Mouse (Mus musculus): ENCODE results near the gene Stk11ip. TPM values are rescaled to one million over a fixed set of nuclear protein-coding genes. Genes with fewer than 3 reads are reported as not detected.

Gene Stk11ip
- polyA plus RNA-seq, 1 experiment from 2014 or later: 20.4 TPM

DNA sequence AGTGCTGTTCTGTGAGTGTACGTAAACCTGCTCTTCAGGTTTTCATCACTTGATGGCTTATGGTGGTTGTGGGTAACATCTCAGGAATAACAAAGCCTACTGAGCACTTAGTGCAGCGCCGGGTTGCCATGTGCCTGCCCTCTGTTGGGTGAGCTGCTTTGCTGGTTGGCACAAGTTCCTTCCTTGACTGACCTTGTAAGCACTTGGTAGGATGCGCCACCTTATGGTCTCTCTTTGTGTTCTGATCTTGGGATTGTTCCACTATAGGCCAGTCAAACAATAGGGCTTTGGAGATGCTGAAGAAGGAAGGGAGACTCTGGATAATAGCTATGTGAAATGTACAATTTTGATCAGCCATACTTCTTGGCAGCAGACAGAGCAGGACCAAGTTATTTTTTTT, 9.2 kb downstream of the Stk11ip start:
- Histone ChIP-seq H3K9me3 (ENCODE audit: control insufficient read depth, low read length) (no peaks in the 10 kb centered on the region), H3K27ac (ENCODE audit: low read depth, low read length) (no peak overlapping the region), H3K36me3 (ENCODE audit: control insufficient read depth, insufficient read depth, low read length) (peaks cover 26% of the 10 kb centered on the region), H3K4me3 (ENCODE audit: low read length) (no peak overlapping the region), H3K27me3 (replicated peaks; ENCODE audit: control insufficient read depth, insufficient read depth, low read length) (no peaks in the 10 kb centered on the region), H3K4me2 (ENCODE audit: low read length) (no peak overlapping the region), H3K9ac (ENCODE audit: low read depth, low read length) (no peak overlapping the region), H3K4me1 (ENCODE audit: control insufficient read depth, insufficient read depth, low read depth, low read length) (no peaks in the 10 kb centered on the region)
- WGBS: 71% methylated on average over 4 of the region's 4 CpGs
- no peak for ATAC-seq

GRCm38 (mm10) chr1:75532280-75533172, 11.2 kb downstream of the Stk11ip start:
- Histone ChIP-seq H3K36me3 (ENCODE audit: control insufficient read depth, insufficient read depth, low read length) (peaks cover 23% of the 10 kb centered on the region), H3K4me3 (ENCODE audit: low read length) (no peak overlapping the region)
- WGBS: 90% methylated on average over 18 of the region's 19 CpGs

DNA sequence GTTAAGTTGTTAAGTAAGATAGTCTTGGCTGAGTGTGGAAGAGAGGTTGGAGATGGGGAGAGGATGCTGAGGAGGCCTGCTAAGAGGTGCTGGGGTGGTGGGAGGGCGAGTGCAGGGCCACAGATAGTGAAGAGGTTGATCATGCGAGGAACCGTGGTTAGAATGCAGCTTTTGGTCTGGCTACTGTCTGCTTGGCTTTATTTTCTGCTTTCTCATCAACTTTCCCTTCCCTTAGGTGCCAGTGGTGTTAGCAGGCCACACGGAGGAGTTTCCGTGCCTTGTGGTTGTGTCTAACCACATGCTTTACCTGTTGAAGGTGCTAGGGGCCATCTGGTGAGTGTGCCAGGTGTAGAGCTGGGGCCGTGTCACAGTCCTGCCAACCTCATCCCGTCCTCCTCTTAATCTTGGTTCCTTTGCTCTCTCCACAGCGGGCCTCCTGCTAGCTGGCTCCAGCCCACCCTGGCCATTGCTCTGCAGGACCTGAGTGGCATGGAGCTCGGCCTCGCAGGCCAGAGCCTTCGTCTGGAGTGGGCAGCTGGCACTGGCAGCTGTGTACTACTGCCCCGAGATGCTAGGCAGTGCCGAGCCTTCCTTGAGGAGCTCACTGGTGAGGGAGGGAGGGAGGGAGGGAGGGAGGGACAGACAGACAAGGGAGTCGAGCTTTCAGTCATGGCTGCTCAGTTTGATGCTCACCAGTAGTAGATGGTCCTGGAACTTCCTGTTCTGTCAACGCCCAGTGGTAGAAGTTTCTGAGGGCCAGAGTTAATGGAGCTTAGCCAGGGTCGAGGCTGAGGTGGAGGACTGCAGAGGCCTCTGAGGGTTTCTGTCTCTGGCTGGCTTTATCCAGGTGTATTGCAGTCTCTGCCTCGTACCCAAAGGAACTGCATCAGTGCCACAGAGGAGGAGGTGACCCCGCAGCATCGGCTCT, 12.3 kb downstream of the Stk11ip start:
- Histone ChIP-seq H3K4me2 (ENCODE audit: low read length) (no peak overlapping the region), H3K27ac (ENCODE audit: low read depth, low read length) (no peak overlapping the region), H3K27me3 (replicated peaks; ENCODE audit: control insufficient read depth, insufficient read depth, low read length) (no peaks in the 10 kb centered on the region), H3K4me1 (ENCODE audit: control insufficient read depth, insufficient read depth, low read depth, low read length) (no peaks in the 10 kb centered on the region), H3K36me3 (ENCODE audit: control insufficient read depth, insufficient read depth, low read length) (peaks cover 23% of the 10 kb centered on the region), H3K9me3 (ENCODE audit: control insufficient read depth, low read length) (no peaks in the 10 kb centered on the region), H3K4me3 (ENCODE audit: low read length) (no peak overlapping the region), H3K9ac (ENCODE audit: low read depth, low read length) (no peak overlapping the region)
- WGBS: 89% methylated on average over 19 of the region's 19 CpGs
- no peak for ATAC-seq

More at GRCm38 (mm10) chr1:75532280-75533172, 11.2 kb downstream of the Stk11ip start:
- no peak for ATAC-seq
- H3K4me1 ChIP-seq (ENCODE audit: control insufficient read depth, insufficient read depth, low read depth, low read length): no peaks in the 10 kb centered on the region
- no peak overlapping the region for H3K4me2 ChIP-seq (ENCODE audit: low read length)
- H3K9ac ChIP-seq (ENCODE audit: low read depth, low read length): no peak overlapping the region
- no peaks in the 10 kb centered on the region for H3K27me3 ChIP-seq (replicated peaks; ENCODE audit: control insufficient read depth, insufficient read depth, low read length)
- H3K27ac ChIP-seq (ENCODE audit: low read depth, low read length): no peak overlapping the region
- H3K9me3 ChIP-seq (ENCODE audit: control insufficient read depth, low read length): no peaks in the 10 kb centered on the region

GRCm38 (mm10) chr1:75537587-75537986, 16.3 kb downstream of the Stk11ip start:
- Histone ChIP-seq H3K9ac (ENCODE audit: low read depth, low read length) (no peak overlapping the region), H3K4me3 (ENCODE audit: low read length) (no peak overlapping the region), H3K9me3 (ENCODE audit: control insufficient read depth, low read length) (no peaks in the 10 kb centered on the region), H3K36me3 (ENCODE audit: control insufficient read depth, insufficient read depth, low read length) (peaks cover 18% of the 10 kb centered on the region), H3K27ac (ENCODE audit: low read depth, low read length) (no peak overlapping the region), H3K27me3 (replicated peaks; ENCODE audit: control insufficient read depth, insufficient read depth, low read length) (no peaks in the 10 kb centered on the region), H3K4me1 (ENCODE audit: control insufficient read depth, insufficient read depth, low read depth, low read length) (no peaks in the 10 kb centered on the region), H3K4me2 (ENCODE audit: low read length) (no peak overlapping the region)
- WGBS: 83% methylated on average over 2 of the region's 2 CpGs
- ATAC-seq: no peak

GRCm38 (mm10) chr1:75538597-75539190, 17.4 kb downstream of the Stk11ip start:
- no peak overlapping the region for H3K4me2 ChIP-seq (ENCODE audit: low read length)
- WGBS: 83% methylated on average over 9 of the region's 9 CpGs
- no peaks in the 10 kb centered on the region for H3K9me3 ChIP-seq (ENCODE audit: control insufficient read depth, low read length)
- H3K4me1 ChIP-seq (ENCODE audit: control insufficient read depth, insufficient read depth, low read depth, low read length): no peaks in the 10 kb centered on the region
- H3K27me3 ChIP-seq (replicated peaks; ENCODE audit: control insufficient read depth, insufficient read depth, low read length): no peaks in the 10 kb centered on the region
- no peak overlapping the region for H3K4me3 ChIP-seq (ENCODE audit: low read length)
- no peak overlapping the region for H3K27ac ChIP-seq (ENCODE audit: low read depth, low read length)
- peaks cover 13% of the 10 kb centered on the region for H3K36me3 ChIP-seq (ENCODE audit: control insufficient read depth, insufficient read depth, low read length)
- no peak overlapping the region for H3K9ac ChIP-seq (ENCODE audit: low read depth, low read length)
- ATAC-seq: no peak

DNA sequence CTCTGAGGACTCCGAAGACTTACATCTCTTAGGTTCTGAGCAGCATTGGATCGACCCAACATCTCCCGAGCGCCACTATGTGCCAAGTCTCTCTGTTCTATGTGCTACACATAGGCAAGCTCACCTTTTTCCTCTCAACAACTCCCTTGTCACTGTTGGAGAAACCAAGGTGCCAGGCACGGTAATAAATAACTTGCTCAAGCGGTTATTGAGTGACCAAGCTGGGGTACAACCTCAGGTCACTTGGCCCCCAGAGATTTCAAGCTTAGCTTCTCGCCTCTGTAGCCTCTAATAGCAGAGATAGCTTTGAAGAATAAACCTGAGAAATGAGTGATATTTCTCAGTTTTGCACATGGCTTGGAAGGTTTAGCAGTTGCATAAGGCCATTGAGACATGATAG, 20.2 kb downstream of the Stk11ip start:
- H3K36me3 ChIP-seq (ENCODE audit: control insufficient read depth, insufficient read depth, low read length): no peaks in the 10 kb centered on the region
- H3K4me2 ChIP-seq (ENCODE audit: low read length): no peak overlapping the region
- WGBS: 94% methylated on average over 7 of the region's 7 CpGs
- H3K27me3 ChIP-seq (replicated peaks; ENCODE audit: control insufficient read depth, insufficient read depth, low read length): no peaks in the 10 kb centered on the region
- no peaks in the 10 kb centered on the region for H3K9me3 ChIP-seq (ENCODE audit: control insufficient read depth, low read length)
- H3K4me3 ChIP-seq (ENCODE audit: low read length): no peak overlapping the region
- H3K27ac ChIP-seq (ENCODE audit: low read depth, low read length): no peak overlapping the region
- ATAC-seq: no peak
- H3K9ac ChIP-seq (ENCODE audit: low read depth, low read length): no peak overlapping the region
- H3K4me1 ChIP-seq (ENCODE audit: control insufficient read depth, insufficient read depth, low read depth, low read length): peaks cover 7% of the 10 kb centered on the region

- Histone ChIP-seq H3K36me3 (ENCODE audit: control insufficient read depth, insufficient read depth, low read length) (peaks cover 2% of the 10 kb centered on the region; the same call in 1 of the 2 replicates), H3K27me3 (replicated peaks; ENCODE audit: control insufficient read depth, insufficient read depth, low read length) (no peaks in the 10 kb centered on the region), H3K9ac (ENCODE audit: low read depth, low read length) (no peak overlapping the region), H3K4me2 (ENCODE audit: low read length) (no peak overlapping the region), H3K9me3 (ENCODE audit: control insufficient read depth, low read length) (no peaks in the 10 kb centered on the region), H3K27ac (ENCODE audit: low read depth, low read length) (no peak overlapping the region), H3K4me1 (ENCODE audit: control insufficient read depth, insufficient read depth, low read depth, low read length) (peaks cover 17% of the 10 kb centered on the region), H3K4me3 (ENCODE audit: low read length) (no peak overlapping the region)
- no peak for ATAC-seq
- 87% methylated on average over 6 of the region's 6 CpGs for WGBS
These were observed 23.0 kb downstream of the Stk11ip start for GRCm38 (mm10) chr1:75544351-75544750.

DNA sequence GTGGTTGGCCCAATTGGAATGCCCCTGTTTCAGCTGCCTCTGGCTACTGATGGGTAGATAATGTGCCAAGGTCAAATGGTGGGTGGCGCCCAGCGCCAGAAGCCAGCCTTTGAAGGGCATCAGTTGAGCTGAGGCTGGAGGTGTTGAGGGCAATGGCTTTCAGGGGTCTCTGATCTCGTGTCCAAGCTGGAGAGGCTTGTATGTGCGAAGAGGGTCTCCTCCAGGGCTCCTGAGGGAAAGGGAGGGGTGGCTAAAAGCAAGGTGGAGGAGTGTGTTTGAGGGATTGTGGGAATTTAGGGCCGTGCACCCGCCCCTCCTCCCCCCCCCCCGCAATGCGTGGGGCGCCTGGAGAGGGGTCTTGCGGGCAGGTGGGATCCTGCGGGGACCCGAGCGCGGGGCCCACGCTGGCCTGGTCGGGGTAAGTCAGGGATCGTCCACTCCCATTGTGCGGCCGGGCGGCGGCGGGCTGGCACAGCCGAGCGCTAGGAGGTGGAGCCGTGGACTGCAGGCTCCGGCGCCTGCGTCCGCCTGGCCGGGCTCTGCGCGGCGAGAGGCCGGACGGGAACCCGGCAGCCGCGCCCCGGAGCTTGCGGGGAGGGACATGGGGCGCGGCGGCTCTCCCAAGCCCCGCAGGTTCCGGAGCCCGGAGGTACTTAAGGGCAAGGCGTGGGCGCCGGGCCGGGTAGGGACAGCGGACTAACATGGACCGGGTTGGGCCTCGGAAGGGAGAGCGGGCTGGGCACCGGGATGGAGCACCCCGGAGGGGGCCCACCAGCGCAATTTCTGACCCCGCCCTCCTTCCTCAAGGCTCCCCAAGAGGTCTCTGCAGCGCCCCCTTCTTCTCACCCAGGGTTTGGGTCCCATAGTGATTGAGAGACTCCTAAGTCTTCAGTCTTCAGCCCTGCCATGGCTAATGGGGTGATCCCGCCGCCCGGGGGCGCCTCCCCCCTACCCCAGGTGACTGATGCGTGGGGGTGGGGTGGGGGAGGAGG, 24.9 kb downstream of the Stk11ip start, which contains the start of gene Slc4a3:
Slc4a3 (plus strand) TSS at position 302 of the 992 bp plus-strand sequence.
- H3K4me3 ChIP-seq (ENCODE audit: low read length): peak within 1 kb of the TSS; percentile 86
- WGBS: under 1% methylated on average over 41 of the region's 64 CpGs

More for the DNA sequence above, 24.9 kb downstream of the Stk11ip start, which contains the start of gene Slc4a3:
- Histone ChIP-seq H3K4me2 (ENCODE audit: low read length) (peak within 1 kb of the TSS; percentile 83), H3K27me3 (replicated peaks; ENCODE audit: control insufficient read depth, insufficient read depth, low read length) (no peaks in the 10 kb centered on the region), H3K27ac (ENCODE audit: low read depth, low read length) (peak within 1 kb of the TSS; percentile 84), H3K9ac (ENCODE audit: low read depth, low read length) (peak within 1 kb of the TSS; percentile 98), H3K4me1 (ENCODE audit: control insufficient read depth, insufficient read depth, low read depth, low read length) (peaks cover 17% of the 10 kb centered on the region), H3K9me3 (ENCODE audit: control insufficient read depth, low read length) (no peaks in the 10 kb centered on the region), H3K36me3 (ENCODE audit: control insufficient read depth, insufficient read depth, low read length) (peaks cover 12% of the 10 kb centered on the region)
- peak; percentile 86 for ATAC-seq
